Mouse (Mus musculus) MEL (cell line): ENCODE measurements at regions not wholly inside any gene's neighbourhood (a gene's known extent, or its start where the extent isn't known, plus 50 kb on each side); places are given as distances from the start of the nearest gene placed in this dataset.

Source experiments
- DNase-seq: peaks from one replicate; pipeline ENCODE4 v3.0.0; 2011; ENCODE audit warnings: low read depth, low spot score
- H3K27ac ChIP-seq: 2 replicates; pipeline ENCODE4 v1.5.1; 2012; ENCODE audit warnings: low read depth, mild to moderate bottlenecking, control low read depth, low read length, moderate library complexity; ENCODE audit not compliant: control insufficient read depth
- H3K27me3 ChIP-seq, 2 experiments: fragments of 150-350 bp in 1 of 2; sonication (generic) in 1 of 2; 2 replicates each; pipeline ENCODE4 v1.6.1; 2012; ENCODE audit warnings: low read length in 2 of 2, mild to moderate bottlenecking in 2 of 2, improper control_type of control experiment in 1 of 2, moderate library complexity in 1 of 2; ENCODE audit not compliant: insufficient read depth in 2 of 2, control insufficient read depth in 1 of 2
- H3K36me3 ChIP-seq, 2 experiments: 2 replicates each; pipeline ENCODE4 v1.6.1; 2012 to 2014; ENCODE audit warnings: low read length in 2 of 2, improper control_type of control experiment in 1 of 2, inconsistent platforms in 1 of 2, mild to moderate bottlenecking in 1 of 2; ENCODE audit not compliant: insufficient read depth in 2 of 2, control insufficient read depth in 1 of 2
- H3K4me1 ChIP-seq, 2 experiments: fragments of 150-350 bp in 1 of 2; sonication (generic) in 1 of 2; 2 replicates each; pipeline ENCODE4 v1.6.1; 2012; ENCODE audit warnings: low read length in 2 of 2, improper control_type of control experiment in 1 of 2, mild to moderate bottlenecking in 1 of 2; ENCODE audit not compliant: insufficient read depth in 2 of 2, control insufficient read depth in 1 of 2
- H3K4me3 ChIP-seq, 2 experiments: fragments of 150-350 bp in 1 of 2; sonication (generic) in 1 of 2; 2 replicates each; pipeline ENCODE4 v1.5.1; 2012; ENCODE audit warnings: low read depth in 2 of 2, low read length in 2 of 2, mild to moderate bottlenecking in 2 of 2, moderate library complexity in 2 of 2, control low read depth in 1 of 2, improper control_type of control experiment in 1 of 2; ENCODE audit not compliant: control insufficient read depth in 1 of 2, insufficient read depth in 1 of 2
- H3K79me2 ChIP-seq: 2 replicates; pipeline ENCODE4 v1.6.1; 2012; ENCODE audit warnings: mild to moderate bottlenecking, low read length, moderate library complexity; ENCODE audit not compliant: control insufficient read depth, poor library complexity, insufficient read depth
- H3K9ac ChIP-seq: 2 replicates; pipeline ENCODE4 v1.6.1; 2012; ENCODE audit warnings: low read depth, mild to moderate bottlenecking, control low read depth, low read length, moderate library complexity; ENCODE audit not compliant: control insufficient read depth, poor library complexity, severe bottlenecking
- H3K9me3 ChIP-seq: fragments of 150-350 bp; sonication (generic); replicated peaks from 2 replicates; pipeline ENCODE4 v1.6.1; 2012; ENCODE audit warnings: mild to moderate bottlenecking, low read length, improper control_type of control experiment, moderate library complexity; ENCODE audit not compliant: insufficient read depth
- BHLHE40 ChIP-seq: IDR thresholded peaks from 2 replicates; pipeline ENCODE4 v1.6.1; 2012; ENCODE audit warnings: low read depth, mild to moderate bottlenecking, inconsistent platforms, low read length, improper control_type of control experiment, borderline replicate concordance
- CTCF ChIP-seq, 3 experiments: IDR thresholded peaks in 2 of 3; conservative IDR thresholded peaks in 1 of 3; 2 replicates each; pipeline ENCODE4 v1.5.1; 2011 to 2012; ENCODE audit warnings: low read length in 3 of 3, low read depth in 2 of 3, mild to moderate bottlenecking in 2 of 3, improper control_type of control experiment in 1 of 3, inconsistent platforms in 1 of 3, mixed read lengths in 1 of 3, moderate library complexity in 1 of 3; ENCODE audit not compliant: control insufficient read depth in 1 of 3, insufficient read depth in 1 of 3, poor library complexity in 1 of 3, severe bottlenecking in 1 of 3
- ETS1 ChIP-seq: IDR thresholded peaks from 2 replicates; pipeline ENCODE4 v1.6.1; 2012; ENCODE audit warnings: low read depth, mild to moderate bottlenecking, inconsistent platforms, low read length, improper control_type of control experiment, moderate library complexity
- GATA1 ChIP-seq: IDR thresholded peaks from 2 replicates; pipeline ENCODE4 v1.6.1; 2011; ENCODE audit warnings: low read depth, low read length, improper control_type of control experiment
- JUND ChIP-seq: IDR thresholded peaks from 2 replicates; pipeline ENCODE4 v1.6.1; 2011; ENCODE audit warnings: low read depth, mild to moderate bottlenecking, improper control_type of control experiment, low read length
- KAT2A ChIP-seq: conservative IDR thresholded peaks from 2 replicates; pipeline ENCODE4 v1.6.1; 2012; ENCODE audit warnings: low read depth, low read length, improper control_type of control experiment, inconsistent platforms
- MAFK ChIP-seq: IDR thresholded peaks from 2 replicates; pipeline ENCODE4 v1.6.1; 2011; ENCODE audit warnings: low read depth, mild to moderate bottlenecking, low read length, improper control_type of control experiment, borderline replicate concordance
- MXI1 ChIP-seq: IDR thresholded peaks from 2 replicates; pipeline ENCODE4 v1.6.1; 2011; ENCODE audit warnings: mild to moderate bottlenecking, low read depth, low read length, improper control_type of control experiment
- MYC ChIP-seq: IDR thresholded peaks from 2 replicates; pipeline ENCODE4 v1.6.1; 2011; ENCODE audit warnings: low read depth, mild to moderate bottlenecking, low read length, improper control_type of control experiment, moderate library complexity
- NRF1 ChIP-seq: IDR thresholded peaks from 2 replicates; pipeline ENCODE4 v1.6.1; 2014; ENCODE audit warnings: low read depth, mild to moderate bottlenecking, inconsistent platforms, low read length, improper control_type of control experiment, moderate library complexity; ENCODE audit not compliant: poor library complexity, insufficient read depth, severe bottlenecking
- RAD21 ChIP-seq: IDR thresholded peaks from 2 replicates; pipeline ENCODE4 v1.6.1; 2011; ENCODE audit warnings: mild to moderate bottlenecking, low read depth, low read length, improper control_type of control experiment
- RCOR1 ChIP-seq: IDR thresholded peaks from 2 replicates; pipeline ENCODE4 v1.6.1; 2012; ENCODE audit warnings: low read depth, mild to moderate bottlenecking, inconsistent platforms, low read length, improper control_type of control experiment
- SMC3 ChIP-seq: IDR thresholded peaks from 2 replicates; pipeline ENCODE4 v1.6.1; 2011; ENCODE audit warnings: low read depth, low read length, improper control_type of control experiment
- TBP ChIP-seq: IDR thresholded peaks from 2 replicates; pipeline ENCODE4 v1.8.0; 2011; ENCODE audit warnings: low read depth, low read length, improper control_type of control experiment
- TCF12 ChIP-seq: IDR thresholded peaks from 2 replicates; pipeline ENCODE4 v1.6.1; 2014; ENCODE audit warnings: low read depth, mild to moderate bottlenecking, inconsistent platforms, low read length, improper control_type of control experiment, moderate library complexity
- ZKSCAN1 ChIP-seq: IDR thresholded peaks from 2 replicates; pipeline ENCODE4 v1.6.1; 2012; ENCODE audit warnings: low read depth, mild to moderate bottlenecking, inconsistent platforms, low read length, improper control_type of control experiment, moderate library complexity
- ZMIZ1 ChIP-seq: IDR thresholded peaks from 2 replicates; pipeline ENCODE4 v1.6.1; 2012; ENCODE audit warnings: low read depth, mild to moderate bottlenecking, inconsistent platforms, low read length, improper control_type of control experiment, moderate library complexity
- ZNF384 ChIP-seq: IDR thresholded peaks from 2 replicates; pipeline ENCODE4 v1.6.1; 2012; ENCODE audit warnings: low read depth, mild to moderate bottlenecking, inconsistent platforms, low read length, improper control_type of control experiment

GRCm38 (mm10) chr4:12263197-12263596 lies 91.4 kb upstream of the Fam92a start:
- no peaks in the 10 kb centered on the region for H3K36me3 ChIP-seq
- TF ChIP-seq RAD21 (no peak), JUND (no peak), KAT2A (no peak), ZKSCAN1 (no peak), MYC (no peak), RCOR1 (no peak), MXI1 (no peak)
- TF ChIP-seq, all 39 proteins: peak for 0
- no peak overlapping the region for H3K9ac ChIP-seq
- H3K4me1 ChIP-seq, result no peaks in the 10 kb centered on the region
- DNase-seq, result no peak
- H3K27ac ChIP-seq, result no peak overlapping the region
- H3K79me2 ChIP-seq, result no peaks in the 10 kb centered on the region
- no peak overlapping the region for H3K4me3 ChIP-seq
- no peaks in the 10 kb centered on the region for H3K9me3 ChIP-seq
- H3K27me3 ChIP-seq, result no peaks in the 10 kb centered on the region

- H3K27me3 ChIP-seq, result no peaks in the 10 kb centered on the region; a peak in 1 of 4 replicates
- no peaks in the 10 kb centered on the region for H3K9me3 ChIP-seq
- no peak for DNase-seq
- H3K4me3 ChIP-seq, result no peak overlapping the region
- no peak overlapping the region for H3K27ac ChIP-seq
- no peaks in the 10 kb centered on the region for H3K36me3 ChIP-seq
- H3K4me1 ChIP-seq, result no peaks in the 10 kb centered on the region
- no peaks in the 10 kb centered on the region for H3K79me2 ChIP-seq
- TF ChIP-seq MAFK, result no peak
- TF ChIP-seq TBP, result no peak
- TF ChIP-seq RAD21, result no peak
- TF ChIP-seq NRF1, result no peak
- no peak for TF ChIP-seq BHLHE40
- no peak for TF ChIP-seq ZNF384
- no peak for TF ChIP-seq ZMIZ1
- no peak for TF ChIP-seq TCF12
- TF ChIP-seq GATA1, result no peak
- TF ChIP-seq KAT2A, result no peak
- TF ChIP-seq, all 39 proteins: peak for 0
- no peak overlapping the region for H3K9ac ChIP-seq
These were observed 76.2 kb upstream of the Fam92a start for GRCm38 (mm10) chr4:12247994-12248393.

GRCm38 (mm10) chr4:12246595-12246994 lies 74.8 kb upstream of the Fam92a start:
- H3K27ac ChIP-seq, result no peak overlapping the region
- H3K9me3 ChIP-seq, result no peaks in the 10 kb centered on the region
- H3K27me3 ChIP-seq, result no peaks in the 10 kb centered on the region; a peak in 1 of 4 replicates
- TF ChIP-seq ETS1 (no peak), RAD21 (peak; percentile 19), CTCF (IDR thresholded peaks at IDR 0.05 in 2 of 3, conservative IDR thresholded peaks at IDR 0.05 in 1 of 3; ENCODE audit: control insufficient read depth in 1 of 3, insufficient read depth in 1 of 3, low read depth in 2 of 3, low read length in 3 of 3, poor library complexity in 1 of 3, severe bottlenecking in 1 of 3) (peak in 2 of 3 experiments; percentile 11 to 27; a peak in 2 of 6 replicates), SMC3 (peak; percentile 22; the same call in 1 of the 2 replicates)
- H3K4me1 ChIP-seq, result no peaks in the 10 kb centered on the region
- DNase-seq, result peak; percentile 5
- no peaks in the 10 kb centered on the region for H3K79me2 ChIP-seq
- H3K9ac ChIP-seq, result no peak overlapping the region
- H3K4me3 ChIP-seq, result no peak overlapping the region
- H3K36me3 ChIP-seq, result no peaks in the 10 kb centered on the region
